Mouse (Mus musculus): Measurements from ENCODE around the gene Gse1.

- TF ChIP-seq CTCF (IDR thresholded peaks at IDR 0.05; ENCODE audit: control insufficient read depth, insufficient read depth, low read length), result no peak
- TF ChIP-seq POLR2A (IDR thresholded peaks at IDR 0.05; ENCODE audit: borderline replicate concordance, control insufficient read depth, low read depth, low read length), result no peak
Observed at GRCm38 (mm10) chr8:120623608-120624007, 395.4 kb downstream of the Gse1 start.
